Mouse (Mus musculus): Measurements from ENCODE around the gene Blm.
"Not testable (repeated sequence)": the region's sequence is repeated elsewhere in the genome, so short reads cannot be mapped to it uniquely, and the experiment has no call there.

Blm gene

DNA sequence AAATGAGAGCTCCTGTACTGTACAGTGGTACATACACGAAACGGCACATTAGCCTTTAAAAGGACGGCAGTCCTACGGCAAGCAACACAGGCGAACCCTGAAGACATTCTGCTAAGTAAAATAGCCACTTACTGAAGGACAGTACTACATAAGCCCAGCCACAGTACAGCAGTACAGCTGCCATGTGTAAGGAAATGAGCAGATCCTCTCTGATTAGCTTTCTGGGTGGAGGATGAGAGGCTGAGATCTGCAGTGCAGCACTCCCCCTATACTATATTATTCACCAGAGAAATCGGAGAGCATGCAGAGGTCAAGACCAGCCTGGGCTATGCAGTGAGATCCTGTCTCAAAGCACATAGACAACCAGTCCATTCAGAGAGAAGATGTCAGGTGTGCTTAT lies 3.8 kb downstream of the Blm start:
- no peak for DNase-seq

DNA sequence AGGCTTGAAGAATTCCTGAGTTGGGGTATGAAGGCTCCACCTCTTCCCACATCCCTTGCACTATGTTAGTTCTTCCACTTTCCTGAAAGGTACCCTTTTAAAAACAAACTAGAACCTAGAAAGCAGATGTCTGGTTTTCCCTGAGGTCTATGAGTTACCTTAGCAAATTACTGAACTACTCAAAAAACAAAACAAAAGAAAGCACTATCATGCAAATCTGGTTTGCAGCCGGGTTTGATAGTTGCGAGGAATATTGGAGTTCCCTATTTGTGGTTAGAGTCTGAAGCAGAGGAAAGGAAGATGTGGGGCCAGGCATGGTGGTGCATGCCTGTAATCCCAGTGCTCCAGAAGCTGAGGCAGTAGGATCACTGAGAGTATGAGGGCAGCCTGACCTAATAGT lies 4.3 kb downstream of the Blm start:
- DNase-seq: no peak

DNA sequence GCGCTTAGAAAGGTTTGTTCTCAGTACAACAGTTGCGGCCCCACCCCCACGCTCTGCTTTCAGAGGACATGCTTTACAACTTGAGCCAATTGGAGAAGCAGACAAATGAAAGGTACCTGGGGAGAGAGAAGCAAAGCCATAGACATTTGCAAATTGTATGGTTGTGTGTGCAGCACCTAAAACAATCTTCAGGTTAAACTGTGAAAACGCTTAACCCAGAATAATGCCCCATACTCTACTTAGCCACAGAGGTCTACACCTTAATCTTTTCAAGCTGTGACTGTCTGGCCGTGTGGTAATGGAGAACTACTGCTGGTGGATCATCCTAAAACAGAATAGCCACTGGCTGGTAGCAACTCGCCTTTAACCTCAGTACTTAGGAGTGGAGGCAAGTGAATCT lies 8.2 kb downstream of the Blm start:
- DNase-seq: no peak

DNA sequence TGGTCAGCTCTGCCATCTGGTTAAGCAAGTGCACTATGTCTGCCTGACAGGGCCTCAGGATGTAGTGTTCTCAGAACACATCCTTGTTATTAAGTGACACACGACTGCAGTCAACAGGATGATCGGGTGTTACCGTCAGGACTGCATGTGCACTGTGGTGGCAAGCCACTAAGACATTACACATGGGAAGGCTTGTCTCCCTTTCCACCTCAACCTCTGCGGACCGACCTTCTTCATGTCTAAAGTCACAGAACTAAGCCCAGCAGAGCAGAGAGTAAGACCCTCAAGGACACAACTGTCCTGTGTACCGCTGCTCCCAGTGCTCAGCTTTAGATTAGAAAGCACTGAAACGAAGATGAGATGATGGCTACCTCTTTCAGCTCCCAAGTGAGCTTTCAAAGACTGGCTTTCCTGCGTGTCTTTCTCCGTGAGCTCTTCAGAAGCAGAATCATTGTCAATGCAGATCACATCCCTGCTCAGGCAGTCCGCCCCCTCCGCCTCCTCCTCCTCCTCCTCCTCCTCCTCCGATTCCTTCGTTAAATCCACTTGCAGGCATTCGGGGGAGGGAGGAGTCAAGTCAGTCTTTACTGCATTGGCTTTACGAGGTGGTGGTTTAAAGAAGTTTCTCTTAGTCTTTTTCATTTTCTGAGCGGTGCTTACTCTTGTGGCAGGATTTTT lies 22.4 kb downstream of the Blm start:
- no peak for DNase-seq

DNA sequence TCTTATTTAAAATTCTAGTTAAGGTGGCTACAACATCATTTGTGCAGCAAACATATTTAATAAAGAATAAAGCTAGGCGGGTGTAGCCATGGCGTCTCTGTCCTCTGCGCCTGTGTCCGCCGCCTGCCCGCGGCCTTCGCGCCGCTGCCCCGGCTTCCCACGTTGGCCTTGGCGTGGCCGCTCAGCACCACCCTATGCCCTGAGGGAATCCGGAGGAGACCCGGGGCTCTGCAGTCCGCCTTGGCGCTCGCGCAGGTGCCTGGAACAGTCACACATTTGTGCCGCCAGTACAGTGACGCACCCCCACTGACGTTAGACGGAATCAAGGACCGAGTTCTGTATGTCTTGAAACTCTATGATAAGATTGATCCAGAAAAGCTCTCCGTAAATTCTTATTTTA lies 27.2 kb downstream of the Blm start:
- not testable (repeated sequence) for DNase-seq

DNA sequence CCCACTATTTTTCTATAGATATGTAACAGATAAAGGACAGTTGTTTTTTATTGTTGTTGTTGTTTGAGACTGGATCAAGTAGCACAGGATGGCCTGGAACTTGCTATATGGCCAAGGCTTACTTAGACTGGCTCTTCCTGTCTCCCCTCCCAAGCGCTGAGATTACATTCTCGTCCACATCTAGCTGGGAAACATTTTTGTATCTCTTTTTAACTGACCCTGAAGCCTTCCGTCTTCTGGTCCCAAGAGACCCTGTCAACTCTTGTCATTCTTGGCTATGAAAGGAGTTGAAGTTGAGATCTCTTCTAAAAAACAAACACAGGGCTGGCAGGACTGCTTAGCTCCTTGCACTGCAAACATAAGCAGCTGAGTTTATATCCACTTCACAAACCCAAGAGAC lies 28.9 kb downstream of the Blm start:
- no peak for DNase-seq

DNA sequence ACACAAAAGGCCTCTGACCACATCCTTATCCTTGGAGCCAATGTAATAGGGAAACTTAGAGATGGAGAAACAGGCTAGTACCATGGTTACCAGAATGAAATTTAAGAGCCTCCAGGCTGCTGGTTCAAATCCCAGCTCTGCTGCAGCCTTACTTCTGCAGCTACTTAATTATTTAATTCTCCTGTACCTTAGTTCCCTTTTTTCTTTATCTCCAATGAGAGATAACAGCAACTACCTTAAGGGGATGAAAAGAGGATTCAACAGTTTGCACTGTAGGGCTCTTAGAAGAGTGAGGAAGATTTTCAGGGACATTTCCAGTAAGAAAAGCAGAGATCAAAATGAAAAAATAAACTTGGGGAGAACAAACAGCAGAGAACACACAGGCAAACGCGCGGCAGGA lies 30.0 kb downstream of the Blm start:
- no peak for DNase-seq

DNA sequence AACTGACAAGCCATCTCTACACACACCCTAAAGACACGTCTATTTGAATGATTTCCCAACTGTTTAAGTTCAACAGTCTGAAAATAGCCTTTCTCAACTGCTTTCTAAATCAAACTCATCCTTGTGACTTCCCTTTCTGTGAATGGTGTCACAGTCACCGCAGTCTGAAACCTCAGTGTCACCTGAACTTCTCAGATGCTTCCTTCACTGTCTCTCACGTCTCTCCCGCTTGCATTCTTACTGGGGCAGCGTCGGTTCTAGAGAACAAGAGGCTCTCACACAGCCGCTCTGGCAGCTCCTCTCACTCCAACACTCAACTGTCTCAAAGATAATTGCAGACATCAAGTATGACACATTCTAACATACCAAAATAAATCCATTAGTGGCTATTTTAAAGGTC lies 33.9 kb downstream of the Blm start:
- DNase-seq: no peak

DNA sequence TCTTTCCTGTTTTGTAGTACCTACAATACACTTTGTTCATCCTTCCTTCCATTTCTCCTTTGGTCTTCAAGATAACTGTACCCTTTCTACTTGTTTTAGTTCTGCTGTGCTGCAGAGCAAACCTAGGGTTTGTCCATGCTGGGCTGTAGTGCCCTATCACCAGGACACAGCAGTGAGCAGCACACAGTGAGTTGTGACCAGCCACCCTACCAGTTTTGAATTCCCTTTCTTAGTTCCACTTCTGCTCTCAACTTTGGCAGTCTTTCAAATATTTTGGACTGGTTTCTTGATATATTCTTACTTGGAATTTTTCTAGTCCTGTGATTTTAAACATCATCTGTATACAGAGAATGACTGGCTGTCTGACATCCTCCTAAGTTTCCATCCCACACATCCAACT lies 34.8 kb downstream of the Blm start:
- DNase-seq: no peak

DNA sequence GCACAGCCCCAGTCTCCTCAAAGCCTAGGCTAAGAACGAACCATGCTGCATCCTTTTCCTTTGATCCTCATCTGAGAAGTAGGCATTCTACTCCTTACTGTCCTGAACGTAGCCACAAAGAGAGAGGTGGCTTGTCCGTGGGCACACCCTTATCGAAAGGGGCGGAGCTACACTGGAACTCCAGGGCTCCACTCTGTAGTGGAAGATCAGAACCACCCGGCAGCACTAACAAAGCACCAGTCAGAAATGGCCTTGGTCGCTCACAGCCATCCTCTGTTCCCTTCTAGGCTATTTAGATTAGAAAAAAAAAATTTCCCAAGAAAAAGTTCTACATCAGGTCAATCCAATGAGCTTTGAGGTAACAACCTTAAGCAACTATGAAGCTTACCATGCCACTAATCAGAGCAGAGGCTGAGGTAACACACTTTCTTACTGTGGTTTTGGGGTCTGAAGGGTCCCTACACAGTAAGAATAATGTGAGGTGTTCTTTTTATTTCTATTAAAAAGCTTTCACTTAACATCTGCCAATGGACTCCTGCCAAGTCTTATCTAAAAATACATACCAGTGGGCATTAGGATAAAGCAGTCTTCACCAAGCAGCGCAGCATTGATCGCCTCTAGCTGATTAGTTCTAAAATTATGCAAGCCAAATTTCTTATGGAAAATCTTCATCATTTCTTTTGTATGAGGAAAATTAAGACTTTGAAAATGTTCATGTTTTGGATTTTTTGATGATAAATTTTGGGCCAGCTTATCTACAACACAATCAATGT lies 35.5 kb downstream of the Blm start:
- no peak for DNase-seq

DNA sequence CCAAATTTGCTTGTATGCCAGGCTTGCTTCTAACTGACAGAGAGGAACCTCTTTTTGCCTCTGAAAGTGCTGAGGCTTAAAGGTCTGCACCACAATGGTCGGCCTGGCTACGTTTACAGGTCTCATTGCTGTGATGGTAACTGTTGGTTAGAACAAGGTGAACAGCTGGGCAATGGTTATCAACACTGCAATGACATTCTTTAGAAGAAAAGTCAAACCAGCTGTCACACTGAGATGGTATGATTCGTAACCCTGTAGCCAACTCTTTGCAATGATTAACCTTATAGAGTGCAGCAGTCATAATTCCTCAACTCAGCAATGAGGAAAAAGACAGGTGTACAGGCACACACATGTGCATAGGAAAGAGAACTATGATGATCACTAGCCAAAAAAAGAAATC lies 38.3 kb downstream of the Blm start:
- no peak for DNase-seq

DNA sequence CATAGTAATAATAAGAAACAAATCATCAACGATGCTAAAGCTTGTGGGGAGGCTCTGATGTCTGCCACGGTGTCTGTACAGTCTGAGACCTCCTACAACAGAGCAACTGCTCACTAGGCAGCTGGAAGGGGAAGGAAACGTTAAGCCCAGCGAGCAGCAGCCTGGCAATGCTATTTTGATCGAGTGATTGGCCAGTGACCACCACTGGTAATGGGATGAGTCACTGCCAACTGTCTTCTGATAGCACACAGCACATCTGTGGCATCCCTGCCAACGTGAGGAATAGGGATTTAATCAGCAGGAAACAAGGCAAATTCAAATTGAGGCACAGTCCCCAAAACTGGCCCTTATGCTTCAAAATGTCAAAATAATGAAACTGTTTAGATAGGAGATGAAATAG lies 39.7 kb downstream of the Blm start:
- DNase-seq: no peak

DNA sequence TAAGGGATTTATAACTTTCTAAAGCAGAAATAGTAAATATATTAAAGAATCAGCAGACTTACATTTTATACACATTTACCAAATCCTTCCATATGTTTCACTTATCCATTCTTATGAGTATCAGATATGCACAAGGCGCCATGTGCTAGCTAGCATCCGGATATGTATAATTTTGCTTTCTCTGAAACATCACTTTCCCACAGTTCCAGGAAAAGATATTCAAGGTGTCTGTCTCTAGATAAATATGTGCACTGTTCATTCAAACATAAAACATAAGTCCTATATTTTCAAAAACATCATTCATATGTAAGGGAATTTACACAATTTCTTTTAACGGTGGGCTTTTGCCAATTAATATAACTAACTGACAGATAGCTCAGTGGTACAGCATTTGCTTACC lies 42.9 kb downstream of the Blm start:
- DNase-seq: no peak

DNA sequence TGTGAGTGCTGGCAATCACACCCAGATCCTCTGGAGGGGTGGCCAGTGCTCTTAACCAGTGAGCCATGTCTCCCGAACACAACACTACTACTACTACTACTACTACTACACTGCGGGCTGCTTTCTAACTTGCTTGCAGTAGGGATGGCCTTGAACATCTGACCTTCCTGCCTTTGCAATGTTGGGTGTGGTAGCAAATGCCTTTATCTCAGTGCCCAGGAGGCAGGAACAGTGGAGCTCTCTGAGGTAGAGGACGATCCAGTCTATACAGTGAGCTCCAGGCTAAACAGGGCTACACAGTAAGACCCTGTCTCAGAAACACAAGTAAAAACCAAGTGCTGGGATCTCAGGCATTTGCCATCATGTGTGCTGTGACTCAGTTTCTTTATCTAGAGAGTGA lies 43.8 kb downstream of the Blm start:
- DNase-seq: no peak

DNA sequence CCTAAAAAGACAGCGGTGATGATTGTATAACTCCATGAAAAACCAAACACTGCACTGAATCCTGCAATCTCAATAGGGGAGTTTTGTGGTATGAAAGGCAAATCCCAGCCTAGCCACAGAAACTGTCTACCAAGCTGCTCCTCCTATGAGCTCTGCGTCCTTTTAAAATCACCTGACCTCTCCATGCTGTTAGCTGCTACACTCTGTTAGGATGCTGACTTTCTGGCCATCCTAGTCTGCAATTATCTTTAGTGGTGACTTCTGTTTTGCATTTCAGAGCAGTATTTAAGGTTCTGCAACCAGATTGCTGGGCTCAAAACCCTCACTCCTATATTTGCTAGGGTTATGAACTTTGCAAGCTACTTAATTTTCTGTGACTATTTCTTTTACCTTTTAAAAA lies 44.6 kb downstream of the Blm start:
- no peak for DNase-seq

DNA sequence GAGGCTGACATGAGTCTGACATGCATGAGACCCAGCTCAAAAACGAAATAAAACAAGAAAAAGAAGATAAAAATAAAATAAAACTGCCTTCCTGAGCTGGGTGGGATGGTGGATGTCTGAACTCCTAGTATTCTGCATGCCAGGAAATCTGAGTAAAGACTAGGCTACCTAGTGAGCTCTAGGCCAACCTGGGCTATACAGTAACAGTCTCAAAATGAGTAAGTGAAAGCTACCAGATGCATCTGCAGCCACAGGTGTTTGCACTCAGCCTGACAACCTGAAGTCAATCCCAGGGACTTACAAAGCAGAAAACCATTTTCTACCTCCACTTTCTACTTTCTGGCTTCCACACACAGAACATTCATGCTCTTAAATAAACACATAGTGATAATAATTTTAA lies 45.5 kb downstream of the Blm start:
- no peak for DNase-seq

DNA sequence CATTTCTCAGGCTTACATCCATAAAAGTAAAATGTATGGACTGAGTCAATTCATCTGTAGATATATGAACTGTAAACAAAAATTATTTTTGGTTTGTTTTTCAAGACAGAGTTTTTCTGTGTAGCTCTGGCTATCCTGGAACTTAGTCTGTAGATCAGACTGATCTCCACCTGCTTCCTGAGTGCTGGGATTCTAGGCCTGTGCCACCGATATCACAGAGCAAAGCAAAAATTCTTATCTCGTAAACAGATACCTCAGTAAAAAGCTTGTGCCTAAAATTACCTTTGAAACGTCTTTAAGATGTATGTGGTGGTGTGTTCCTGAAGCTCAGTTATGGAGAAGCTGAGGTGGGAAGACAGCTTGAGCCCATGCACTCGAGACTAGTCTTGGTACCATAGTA lies 47.7 kb downstream of the Blm start:
- DNase-seq: no peak

DNA sequence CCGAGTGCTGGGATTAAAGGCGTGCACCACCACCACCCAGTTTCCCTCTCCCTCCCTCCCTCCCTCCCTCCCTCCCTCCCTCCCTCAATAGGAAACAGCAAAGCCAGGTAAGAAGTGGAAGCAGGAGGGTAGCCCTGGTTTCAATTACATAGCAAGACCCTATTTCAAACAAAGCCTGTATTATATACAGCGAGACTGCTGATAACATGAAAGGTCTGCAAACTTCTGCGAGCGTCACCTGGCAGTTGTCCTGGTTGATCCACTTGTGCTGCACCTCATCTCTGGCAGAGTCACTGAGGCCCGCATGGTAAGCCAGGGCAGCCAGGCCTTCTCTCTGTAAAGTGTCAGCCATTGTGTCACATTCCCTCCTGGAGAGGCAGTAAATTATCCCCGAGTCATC lies 54.8 kb downstream of the Blm start:
- DNase-seq: no peak

DNA sequence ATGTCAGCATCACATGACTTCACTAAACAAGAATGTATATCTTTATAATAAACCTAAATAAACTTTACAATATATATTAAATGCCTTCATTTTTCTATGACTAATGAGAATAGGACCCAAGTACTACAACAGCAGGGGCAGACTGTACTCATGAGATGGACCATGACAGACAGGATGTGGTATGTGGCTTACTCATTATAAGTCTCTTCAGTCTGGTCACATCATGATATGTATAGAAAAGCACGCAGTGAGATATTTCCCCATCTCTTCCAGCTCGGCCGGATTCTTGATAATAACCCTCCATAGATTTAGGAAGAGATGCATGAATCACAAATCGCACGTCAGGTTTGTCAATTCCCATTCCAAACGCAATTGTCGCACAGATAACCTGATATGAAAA lies 61.1 kb downstream of the Blm start:
- no peak for DNase-seq

DNA sequence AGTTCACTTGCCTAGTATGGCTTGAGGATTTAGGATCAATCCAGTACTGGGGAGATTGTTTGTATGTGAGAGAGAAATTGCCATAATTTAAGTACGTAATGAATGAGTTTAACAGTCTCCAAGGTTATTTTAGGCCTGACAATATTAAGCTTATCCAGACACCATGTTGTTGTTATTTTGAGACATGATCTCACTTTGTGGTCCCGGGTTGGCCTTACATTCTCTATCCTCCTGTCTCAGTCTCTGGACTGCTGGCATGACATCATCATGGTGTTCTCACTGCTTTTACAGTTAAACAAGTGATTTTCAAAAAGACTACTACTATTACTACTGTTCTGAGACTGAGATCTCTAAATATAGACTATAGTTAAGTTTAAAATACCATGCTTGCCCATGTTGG lies 66.1 kb downstream of the Blm start:
- DNase-seq: no peak

DNA sequence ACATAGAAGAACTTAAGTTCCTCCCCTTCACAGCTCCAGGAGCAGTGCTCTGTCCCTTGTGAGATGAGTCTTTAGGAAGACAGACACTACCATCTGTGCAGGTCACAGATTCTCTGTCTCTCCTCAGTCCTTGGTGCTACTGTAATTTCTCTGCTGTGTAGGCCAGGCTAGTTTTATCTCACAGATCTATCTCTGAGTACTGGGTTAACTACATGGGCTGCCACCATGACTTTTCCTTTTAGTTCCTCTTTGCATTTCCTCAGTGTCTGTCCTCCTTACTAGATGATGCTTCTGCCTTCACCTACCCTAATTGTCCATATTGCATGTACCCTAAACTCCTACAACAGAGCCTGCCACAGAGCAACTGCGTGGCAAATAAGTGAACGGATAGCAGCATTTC lies 67.6 kb downstream of the Blm start:
- no peak for DNase-seq

DNA sequence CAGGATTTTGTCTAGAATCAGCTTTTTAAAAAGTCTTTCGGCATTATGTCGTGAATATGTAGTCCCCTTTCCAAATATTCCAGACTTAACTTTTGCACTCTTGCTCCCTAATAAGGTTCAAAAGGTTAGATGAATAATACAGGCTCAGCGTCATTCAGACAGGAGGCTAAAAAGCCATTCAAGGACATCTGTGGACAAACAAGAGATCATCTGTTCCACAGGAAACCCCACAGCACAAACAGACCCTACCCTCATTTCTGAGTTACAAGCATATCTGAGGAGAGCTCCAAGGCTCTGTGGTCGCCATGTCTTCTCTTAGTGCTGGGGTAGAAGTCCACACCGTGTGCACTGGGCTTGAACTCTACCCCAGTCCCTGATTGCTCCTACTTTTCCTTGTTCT lies 70.1 kb downstream of the Blm start:
- DNase-seq: no peak

DNA sequence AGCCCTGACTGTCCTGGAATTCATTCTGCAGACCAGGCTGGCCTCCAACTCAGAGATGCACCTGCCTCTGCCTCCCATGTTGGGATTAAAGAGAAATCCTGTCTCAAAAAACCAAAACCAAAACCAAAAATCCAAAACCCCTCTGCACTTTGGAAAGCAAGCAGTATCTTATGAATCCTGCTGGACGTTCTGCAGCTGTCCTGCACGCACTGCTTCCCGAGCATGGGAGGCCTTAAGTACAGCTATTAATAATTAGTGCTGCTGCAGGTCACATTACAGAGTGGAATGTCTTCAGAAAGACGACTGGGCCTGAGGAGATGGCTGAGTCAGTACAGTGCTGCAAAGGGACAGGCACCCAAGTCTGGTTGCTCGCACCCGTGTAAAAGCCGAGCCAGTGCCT lies 73.0 kb downstream of the Blm start:
- DNase-seq: no peak

DNA sequence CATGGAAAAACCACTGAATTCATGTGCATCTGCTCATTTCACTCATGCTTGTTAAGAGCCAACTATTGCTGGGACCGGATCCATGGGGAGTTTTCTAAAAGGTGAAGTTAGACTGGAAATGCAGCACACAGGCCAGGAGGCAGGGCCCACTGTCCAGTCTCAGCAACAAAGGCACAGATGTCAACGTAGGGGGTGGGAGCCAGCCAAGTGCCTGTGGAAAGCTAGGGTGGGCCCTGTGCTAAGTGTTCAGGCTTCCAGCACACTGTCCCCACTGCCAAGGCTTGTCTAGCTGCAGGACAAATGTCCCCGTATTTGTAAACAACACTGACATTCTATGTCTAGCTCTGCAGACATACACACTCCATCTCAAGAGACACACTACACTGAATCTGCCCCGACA lies 74.0 kb downstream of the Blm start:
- DNase-seq: no peak

DNA sequence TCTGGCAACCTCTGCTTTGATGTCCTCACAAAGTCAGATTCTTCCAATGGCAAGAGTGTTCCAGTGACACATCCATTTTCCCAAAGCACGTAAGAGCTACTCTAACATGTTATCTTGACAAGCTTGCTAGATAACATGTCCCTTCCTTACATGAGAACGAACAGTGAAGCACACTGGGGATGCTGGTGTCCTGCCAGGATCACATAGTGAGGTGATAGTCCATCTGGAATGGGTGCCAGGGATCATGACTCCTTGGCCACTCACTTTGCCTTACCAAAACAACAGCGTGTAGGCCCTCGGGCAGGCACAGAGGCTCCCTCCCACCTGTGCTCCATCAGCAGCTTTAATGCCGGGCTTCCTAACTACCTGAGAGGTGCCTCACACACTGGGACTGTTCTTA lies 74.7 kb downstream of the Blm start:
- no peak for DNase-seq

All from cerebellum, adult 11-12 months (tissue).